Mouse (Mus musculus): ENCODE data around the gene Tomm22.

GRCm38 (mm10) chr15:79715646-79716045 is 45.0 kb downstream of the Tomm22 start:
- TF ChIP-seq POLR2A (IDR thresholded peaks at IDR 0.05; ENCODE audit: insufficient read depth, low read depth, low read length) (no peak), CTCF (IDR thresholded peaks at IDR 0.05; ENCODE audit: insufficient read depth, low read depth, low read length) (no peak)
